Mouse (Mus musculus) CH12.LX (cell line): ENCODE data around the gene Vamp2.

Experiments used
- BHLHE40 ChIP-seq: IDR thresholded peaks from 2 replicates; pipeline ENCODE4 v1.6.1; 2011; ENCODE audit warnings: mild to moderate bottlenecking, low read depth, low read length, improper control_type of control experiment
- CTCF ChIP-seq, 2 experiments: IDR thresholded peaks in 1 of 2; conservative IDR thresholded peaks in 1 of 2; 2 replicates each; pipeline ENCODE4 v1.5.1; 2011 to 2012; ENCODE audit warnings: low read depth in 2 of 2, low read length in 2 of 2, improper control_type of control experiment in 1 of 2, inconsistent platforms in 1 of 2, mild to moderate bottlenecking in 1 of 2, moderate library complexity in 1 of 2
- MEF2A ChIP-seq: IDR thresholded peaks from 2 replicates; pipeline ENCODE4 v1.6.1; 2014; ENCODE audit warnings: low read depth, mild to moderate bottlenecking, inconsistent platforms, low read length, improper control_type of control experiment, borderline replicate concordance
- POLR2A ChIP-seq: IDR thresholded peaks from 2 replicates; pipeline ENCODE4 v1.6.1; 2011; ENCODE audit warnings: low read depth, mild to moderate bottlenecking, improper control_type of control experiment, low read length
- SMC3 ChIP-seq: IDR thresholded peaks from 2 replicates; pipeline ENCODE4 v1.6.1; 2011; ENCODE audit warnings: low read depth, low read length, improper control_type of control experiment
- ZC3H11A ChIP-seq: IDR thresholded peaks from 2 replicates; pipeline ENCODE4 v1.6.1; 2012; ENCODE audit warnings: low read depth, mild to moderate bottlenecking, inconsistent platforms, low read length, improper control_type of control experiment
- ZMIZ1 ChIP-seq: IDR thresholded peaks from 2 replicates; pipeline ENCODE4 v1.6.1; 2012; ENCODE audit warnings: low read depth, mild to moderate bottlenecking, inconsistent platforms, low read length, improper control_type of control experiment

DNA sequence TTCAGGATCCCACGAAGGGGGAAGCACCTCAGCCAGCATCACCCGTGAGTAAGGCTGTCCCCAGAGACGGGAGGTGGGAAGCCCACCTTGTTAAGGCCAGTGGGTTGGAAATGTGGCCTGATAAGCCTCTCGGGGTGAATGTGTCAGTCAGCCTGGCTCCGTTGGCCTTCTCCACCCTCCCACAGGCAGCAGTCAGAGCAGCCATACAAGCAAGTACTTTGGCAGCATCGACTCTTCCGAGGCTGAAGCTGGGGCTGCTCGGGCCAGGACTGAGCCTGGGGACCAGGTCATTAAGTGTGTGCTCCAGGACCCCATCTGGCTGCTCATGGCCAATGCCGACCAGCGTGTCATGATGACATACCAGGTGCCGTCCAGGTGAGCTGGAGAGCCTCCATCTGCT, 19.4 kb downstream of the Vamp2 start:
- no peak for TF ChIP-seq CTCF (conservative IDR thresholded peaks at IDR 0.05 in 1 of 2, IDR thresholded peaks at IDR 0.05 in 1 of 2; ENCODE audit: low read depth in 2 of 2, low read length in 2 of 2)
- TF ChIP-seq ZC3H11A, result no peak
- TF ChIP-seq ZMIZ1, result no peak
- TF ChIP-seq BHLHE40, result no peak
- TF ChIP-seq SMC3, result no peak
- TF ChIP-seq POLR2A, result no peak
- TF ChIP-seq MEF2A, result no peak
